Mouse (Mus musculus): ENCODE measurements around the gene S100pbp.

The S100pbp gene

DNA sequence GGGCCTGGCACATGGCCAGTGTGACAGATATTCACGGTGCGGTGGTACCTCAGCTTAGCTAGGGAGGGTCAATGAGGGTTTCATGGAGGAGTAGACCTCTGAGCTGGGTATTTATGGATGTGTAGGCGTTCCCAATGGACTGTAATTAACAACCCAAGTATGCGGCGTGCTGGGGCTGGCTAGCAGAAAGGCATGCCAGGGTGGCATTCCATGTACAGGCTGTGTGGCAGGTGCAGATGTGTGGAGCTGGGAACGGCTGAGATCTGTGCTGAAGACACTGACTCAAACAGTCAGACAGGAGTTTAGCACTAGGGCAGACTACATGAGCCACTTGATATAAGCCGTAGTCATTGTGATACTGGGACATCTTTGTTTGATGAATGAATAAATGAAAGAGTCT is 80.9 kb downstream of the S100pbp start:
- DNase-seq (ENCODE audit: extremely low read depth, insufficient read length, low spot score), result no peak

GRCm38 (mm10) chr4:129107348-129107899 is 82.1 kb downstream of the S100pbp start:
- no peak for DNase-seq (ENCODE audit: extremely low read depth, insufficient read length, low spot score)

DNA sequence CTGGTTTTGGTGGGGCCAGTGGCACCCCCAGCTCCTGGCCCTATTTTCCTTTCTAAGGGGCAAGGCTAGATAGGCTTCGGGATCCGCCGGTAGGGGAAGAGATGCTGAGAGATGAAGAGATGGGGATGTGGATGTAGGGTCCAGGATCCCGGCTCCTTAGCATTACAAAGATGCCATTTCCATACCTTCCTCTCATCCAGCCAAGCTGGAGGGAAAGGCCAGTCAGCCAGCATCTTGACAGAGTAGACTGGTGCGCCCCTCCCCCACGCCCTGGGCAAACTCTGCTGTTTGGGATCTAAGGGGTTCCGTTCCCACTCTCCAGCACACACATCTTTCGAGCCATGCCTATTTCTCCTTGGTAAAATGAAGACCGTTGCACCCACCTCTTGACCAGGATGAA is 83.5 kb downstream of the S100pbp start:
- no peak for DNase-seq (ENCODE audit: extremely low read depth, insufficient read length, low spot score)

DNA sequence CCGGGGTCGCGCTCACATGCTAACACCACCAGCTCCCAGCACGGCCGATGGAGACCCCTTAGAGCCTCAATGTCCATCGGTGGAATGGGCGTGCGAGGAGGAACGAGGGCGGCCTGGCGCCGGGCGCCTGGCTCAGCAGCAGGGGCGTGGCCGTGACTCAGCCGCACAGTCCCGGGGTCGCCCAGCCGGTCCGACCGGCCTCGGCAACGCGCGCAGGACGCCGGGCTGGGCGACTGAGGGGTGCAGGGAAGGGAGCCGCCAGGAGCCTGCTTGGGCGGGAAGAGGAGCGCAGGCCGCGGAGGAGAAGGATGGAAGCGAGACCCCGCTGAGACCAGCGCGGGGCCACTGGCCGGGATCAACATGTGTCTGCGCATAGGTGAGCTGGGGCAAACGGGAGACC is 84.2 kb downstream of the S100pbp start, which contains the start of gene Tmem54:
Gene Tmem54 (plus strand): TSS at position 193 of the 400 bp plus-strand sequence.
- DNase-seq (ENCODE audit: extremely low read depth, insufficient read length, low spot score), result no peak

GRCm38 (mm10) chr4:129102133-129102829 is 87.2 kb downstream of the S100pbp start:
- no peak for DNase-seq (ENCODE audit: extremely low read depth, insufficient read length, low spot score)
